Mouse (Mus musculus) stomach, embryonic 14.5 days (tissue): ENCODE measurements at regions not wholly inside any gene's neighbourhood (a gene's known extent, or its start where the extent isn't known, plus 50 kb on each side); places are given as distances from the start of the nearest gene placed in this dataset.

Experiments
- ATAC-seq: fragments of 200-750 bp; cut with Nextera tagmentation; 2 replicates; pipeline ENCODE4 v1.8.0; 2017; ENCODE audit warnings: low read depth, moderate TSS enrichment; ENCODE audit not compliant: insufficient number of reproducible peaks, insufficient read depth, low FRiP score
- H3K27ac ChIP-seq: fragments of 300-500 bp; sonication (generic); 2 replicates; pipeline ENCODE4 v1.5.1; 2014; ENCODE audit warnings: mild to moderate bottlenecking, low read length, moderate library complexity, mixed read lengths
- H3K27me3 ChIP-seq: fragments of 300-500 bp; sonication (generic); 2 replicates; pipeline ENCODE4 v1.6.1; 2014; ENCODE audit warnings: low read length, control low read depth, mixed read lengths; ENCODE audit not compliant: control insufficient read depth, insufficient read depth
- H3K36me3 ChIP-seq: fragments of 300-500 bp; sonication (generic); 2 replicates; pipeline ENCODE4 v1.6.1; 2014; ENCODE audit warnings: mild to moderate bottlenecking, control low read depth, low read length, moderate library complexity, mixed read lengths; ENCODE audit not compliant: control insufficient read depth, insufficient read depth
- H3K4me1 ChIP-seq: fragments of 300-500 bp; sonication (generic); 2 replicates; pipeline ENCODE4 v1.6.1; 2014; ENCODE audit warnings: low read length, control low read depth, mixed read lengths; ENCODE audit not compliant: control insufficient read depth, insufficient read depth
- H3K4me2 ChIP-seq: fragments of 300-500 bp; sonication (generic); replicated peaks from 2 replicates; pipeline ENCODE4 v1.6.1; 2014; ENCODE audit warnings: low read depth, low read length, control low read depth
- H3K4me3 ChIP-seq: fragments of 300-500 bp; sonication (generic); 2 replicates; pipeline ENCODE4 v1.5.1; 2014; ENCODE audit warnings: low read depth, low read length, control low read depth
- H3K9ac ChIP-seq: fragments of 300-500 bp; sonication (generic); replicated peaks from 2 replicates; pipeline ENCODE4 v1.6.1; 2014; ENCODE audit warnings: low read depth, mild to moderate bottlenecking, control low read depth, low read length, moderate library complexity, mixed read lengths
- H3K9me3 ChIP-seq: fragments of 300-500 bp; sonication (generic); 2 replicates; pipeline ENCODE4 v1.6.1; 2016; ENCODE audit warnings: low read depth, low read length, control low read depth; ENCODE audit not compliant: control insufficient read depth
- WGBS: fragments of 180-500 bp; shearing (Covaris S2); extraction: QIAGEN DNeasy Blood & Tissue Kit; methylation state at CpG from one replicate; pipeline ENCODE4 v1.1.7; 2014; 5-methylcytosine and 5-hydroxymethylcytosine counted together

DNA sequence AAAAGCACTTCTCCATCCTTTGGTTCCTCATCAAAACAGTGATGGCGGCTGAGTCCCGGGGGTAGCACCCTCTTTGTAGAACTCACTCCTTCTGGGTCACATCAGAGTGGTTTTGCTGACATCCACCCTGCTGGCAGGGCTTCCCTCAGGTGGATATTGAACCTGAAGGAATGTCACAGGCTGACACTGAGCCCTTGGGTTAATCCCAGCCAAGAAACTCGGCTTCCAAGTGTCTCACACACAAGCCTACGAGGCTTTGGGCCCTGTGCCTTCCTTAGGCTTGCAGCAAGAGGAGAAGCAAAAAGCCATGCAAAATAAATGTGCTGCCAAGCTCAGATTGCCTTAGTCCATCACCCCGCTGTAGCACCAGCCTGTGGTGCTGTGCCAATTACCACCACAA, 97.8 kb upstream of the Fut8 start:
- Histone ChIP-seq H3K4me3 (no peak overlapping the region), H3K9ac (no peak overlapping the region), H3K27ac (no peak overlapping the region), H3K27me3 (no peaks in the 10 kb centered on the region), H3K4me1 (no peaks in the 10 kb centered on the region), H3K36me3 (no peaks in the 10 kb centered on the region), H3K4me2 (no peak overlapping the region), H3K9me3 (no peaks in the 10 kb centered on the region)
- no peak for ATAC-seq
- WGBS, result 70% methylated on average over 5 of the region's 5 CpGs

DNA sequence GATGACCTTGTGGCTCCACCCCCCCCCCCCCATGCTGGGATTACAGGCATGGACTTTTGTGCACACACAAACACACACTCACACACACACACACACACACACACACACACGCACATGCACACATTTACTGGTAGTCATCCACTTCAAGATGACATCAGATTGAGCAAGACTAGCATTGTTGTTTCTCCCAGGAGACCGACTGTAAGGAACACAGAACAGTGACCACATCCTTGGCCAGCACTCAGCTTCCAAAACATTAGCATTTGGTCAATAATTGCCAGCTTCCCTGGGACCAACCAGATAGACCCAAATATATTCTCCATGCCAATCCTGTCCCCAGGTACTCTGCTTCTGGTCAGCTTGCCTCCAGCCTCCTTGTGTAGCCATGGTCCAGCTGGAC, 98.2 kb upstream of the Fut8 start:
- Histone ChIP-seq H3K27ac (no peak overlapping the region), H3K36me3 (no peaks in the 10 kb centered on the region), H3K9me3 (no peaks in the 10 kb centered on the region), H3K27me3 (no peaks in the 10 kb centered on the region), H3K4me3 (no peak overlapping the region), H3K4me2 (no peak overlapping the region), H3K4me1 (no peaks in the 10 kb centered on the region), H3K9ac (no peak overlapping the region)
- no peak for ATAC-seq
- WGBS, result 79% methylated on average over 2 of the region's 2 CpGs

DNA sequence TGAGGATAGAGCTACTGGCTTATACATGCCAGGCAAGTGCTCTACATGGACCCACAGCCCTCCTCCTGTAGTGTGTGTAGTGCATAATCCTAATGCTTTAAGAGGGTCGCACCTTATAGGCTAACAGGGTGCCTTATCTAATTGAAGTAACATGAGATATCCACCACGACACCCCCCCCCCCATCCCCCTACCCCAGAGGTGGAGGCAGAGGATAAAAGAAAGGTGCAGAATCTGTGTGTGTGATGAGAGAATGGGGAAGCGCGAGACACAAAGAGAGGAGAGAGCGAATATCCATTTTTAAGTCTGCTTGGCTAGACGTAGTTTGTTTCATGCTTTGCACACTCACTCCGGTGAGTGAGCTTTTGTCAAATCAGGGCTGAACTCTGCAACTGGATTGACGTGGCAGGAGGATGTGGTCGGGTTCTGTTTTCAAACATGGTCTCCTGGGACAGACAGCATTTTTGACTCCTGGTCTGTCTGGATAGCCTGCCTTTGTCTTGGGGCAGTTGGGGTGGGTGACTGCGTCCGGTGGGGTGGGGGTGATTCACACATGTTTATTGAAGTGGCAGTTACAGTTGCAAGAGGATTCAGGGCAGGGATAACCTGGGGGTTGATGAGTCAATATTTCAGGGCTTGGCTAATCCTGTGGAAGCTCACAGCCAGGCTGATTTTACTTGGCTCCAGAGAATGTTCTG, 99.3 kb upstream of the Fut8 start:
- H3K36me3 ChIP-seq, result no peaks in the 10 kb centered on the region
- ATAC-seq, result no peak

DNA sequence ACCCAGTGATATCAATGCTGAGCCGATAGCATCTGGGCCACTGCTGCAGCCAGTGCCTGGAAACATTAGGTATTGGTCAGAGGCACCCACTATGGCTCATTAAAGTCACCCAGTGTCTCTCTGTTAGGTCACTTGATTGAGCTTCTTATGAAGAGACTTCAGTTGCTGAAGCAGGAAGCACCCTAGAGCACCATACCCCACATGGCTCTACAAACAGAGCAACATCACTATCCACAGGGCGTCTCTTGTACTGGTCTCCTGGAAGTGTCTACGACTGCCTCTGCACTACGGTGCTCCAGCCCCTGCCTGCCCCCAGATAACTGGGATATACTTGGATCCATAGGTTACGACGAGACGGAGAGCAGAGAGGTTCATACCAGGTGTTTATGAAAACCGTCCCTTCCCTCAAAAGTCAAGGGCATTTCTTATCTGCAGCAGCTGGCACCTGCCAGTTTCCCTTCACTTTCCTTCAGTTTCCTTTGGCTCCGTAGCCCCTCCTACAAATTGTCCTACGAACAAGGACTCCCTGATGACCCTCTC, 100.6 kb upstream of the Fut8 start:
- Histone ChIP-seq H3K27me3 (no peaks in the 10 kb centered on the region), H3K4me2 (no peak overlapping the region)

More for the DNA sequence above, 99.3 kb upstream of the Fut8 start:
- 78% methylated on average over 11 of the region's 11 CpGs for WGBS
- Histone ChIP-seq H3K4me1 (0 out of 2 replicates have a peak, but pooled peaks cover 4% of the 10 kb centered on the region), H3K9ac (no peak overlapping the region), H3K4me3 (no peak overlapping the region), H3K27me3 (no peaks in the 10 kb centered on the region), H3K9me3 (no peaks in the 10 kb centered on the region), H3K27ac (no peak overlapping the region), H3K4me2 (no peak overlapping the region)

DNA sequence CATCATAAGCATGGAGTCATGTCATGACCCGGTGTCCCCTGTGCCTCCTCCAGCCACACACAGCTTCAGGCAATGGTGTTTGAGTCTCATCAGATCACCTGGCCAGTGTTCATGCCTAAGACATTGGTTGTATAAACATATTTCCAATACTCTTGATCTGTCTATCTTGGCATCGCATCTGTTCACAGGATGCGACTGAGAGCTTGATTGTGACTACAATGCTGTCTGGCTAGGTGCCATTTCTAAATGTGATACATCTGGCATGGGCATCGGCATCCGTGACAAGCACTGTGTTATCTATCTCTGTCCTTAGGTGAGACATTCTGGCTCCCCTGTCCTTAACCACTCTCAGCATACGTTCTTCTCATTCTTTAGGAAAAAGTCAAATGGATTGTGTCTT, 102.3 kb upstream of the Fut8 start:
- Histone ChIP-seq H3K27ac (no peak overlapping the region), H3K36me3 (no peaks in the 10 kb centered on the region), H3K27me3 (no peaks in the 10 kb centered on the region), H3K9ac (no peak overlapping the region), H3K4me3 (no peak overlapping the region), H3K4me2 (no peak overlapping the region), H3K9me3 (no peaks in the 10 kb centered on the region), H3K4me1 (0 out of 2 replicates have a peak, but pooled peaks cover 4% of the 10 kb centered on the region)
- WGBS, result 92% methylated on average over 6 of the region's 6 CpGs
- no peak for ATAC-seq

More for the DNA sequence above, 100.6 kb upstream of the Fut8 start:
- 89% methylated on average over 10 of the region's 10 CpGs for WGBS
- ATAC-seq, result no peak
- Histone ChIP-seq H3K9me3 (no peaks in the 10 kb centered on the region), H3K36me3 (no peaks in the 10 kb centered on the region), H3K9ac (no peak overlapping the region), H3K4me3 (no peak overlapping the region), H3K27ac (no peak overlapping the region), H3K4me1 (0 out of 2 replicates have a peak, but pooled peaks cover 4% of the 10 kb centered on the region)

DNA sequence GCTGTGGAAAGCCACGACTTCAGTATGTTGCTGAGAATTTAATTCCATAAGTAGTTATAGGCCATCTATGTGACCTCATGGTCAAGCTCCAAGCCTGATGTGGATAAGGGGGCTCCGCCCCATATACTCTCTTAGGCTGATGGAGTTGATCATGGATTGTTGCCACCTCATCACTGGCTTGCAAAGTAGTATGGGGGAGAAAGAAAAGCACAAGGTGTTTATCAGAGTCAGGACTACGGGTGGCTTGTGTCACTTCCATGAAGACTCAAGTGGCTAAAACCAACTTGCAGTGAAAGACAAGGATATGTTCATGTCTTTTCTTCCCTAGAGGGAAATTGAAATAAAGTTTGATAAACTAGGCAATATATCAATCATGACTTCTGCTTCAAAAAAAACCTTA, 102.9 kb upstream of the Fut8 start:
- H3K4me1 ChIP-seq, result 0 out of 2 replicates have a peak, but pooled peaks cover 4% of the 10 kb centered on the region
- WGBS, result 87% methylated on average over 3 of the region's 3 CpGs
- H3K9me3 ChIP-seq, result no peaks in the 10 kb centered on the region
- no peak overlapping the region for H3K4me2 ChIP-seq
- H3K4me3 ChIP-seq, result no peak overlapping the region
- no peak for ATAC-seq
- H3K9ac ChIP-seq, result no peak overlapping the region
- no peaks in the 10 kb centered on the region for H3K36me3 ChIP-seq
- no peak overlapping the region for H3K27ac ChIP-seq
- no peaks in the 10 kb centered on the region for H3K27me3 ChIP-seq

DNA sequence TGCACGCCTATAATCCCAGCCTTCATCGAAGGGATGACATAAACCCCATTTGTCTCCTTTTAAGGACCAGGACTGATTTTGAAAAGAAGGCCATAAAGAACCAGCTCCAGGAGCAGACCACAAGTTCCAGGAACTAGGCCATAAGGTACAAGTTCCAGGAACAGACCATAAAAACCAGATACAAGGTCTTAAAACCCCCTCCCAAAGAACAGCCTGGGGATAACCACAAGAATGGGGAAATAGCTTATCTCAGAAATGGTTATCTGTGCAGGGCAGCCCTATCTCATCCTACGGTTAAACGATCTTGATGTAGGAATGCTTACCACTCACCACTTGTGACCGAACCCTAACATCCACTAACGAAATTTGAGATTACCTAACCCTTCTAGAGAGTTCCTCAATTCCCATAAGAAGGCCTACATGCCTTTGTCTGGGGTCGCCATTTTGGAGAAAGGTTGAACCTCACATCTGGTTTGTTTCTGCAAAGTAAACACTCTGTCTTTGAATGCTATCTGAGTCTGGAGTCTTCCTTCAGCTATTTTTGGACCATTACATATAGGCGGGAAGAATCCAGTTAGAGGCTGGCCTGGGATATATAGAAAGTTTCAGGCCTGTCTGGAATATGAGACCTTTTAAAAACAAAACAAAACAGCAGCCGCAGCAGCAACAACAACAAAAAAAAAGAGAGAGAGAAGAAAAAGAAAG, 103.5 kb upstream of the Fut8 start:
- Histone ChIP-seq H3K4me1 (0 out of 2 replicates have a peak, but pooled peaks cover 4% of the 10 kb centered on the region), H3K4me3 (no peak overlapping the region), H3K4me2 (no peak overlapping the region), H3K9ac (no peak overlapping the region), H3K27ac (no peak overlapping the region), H3K36me3 (no peaks in the 10 kb centered on the region), H3K27me3 (no peaks in the 10 kb centered on the region), H3K9me3 (no peaks in the 10 kb centered on the region)
- WGBS, result 67% methylated on average over 9 of the region's 9 CpGs
- ATAC-seq, result no peak

DNA sequence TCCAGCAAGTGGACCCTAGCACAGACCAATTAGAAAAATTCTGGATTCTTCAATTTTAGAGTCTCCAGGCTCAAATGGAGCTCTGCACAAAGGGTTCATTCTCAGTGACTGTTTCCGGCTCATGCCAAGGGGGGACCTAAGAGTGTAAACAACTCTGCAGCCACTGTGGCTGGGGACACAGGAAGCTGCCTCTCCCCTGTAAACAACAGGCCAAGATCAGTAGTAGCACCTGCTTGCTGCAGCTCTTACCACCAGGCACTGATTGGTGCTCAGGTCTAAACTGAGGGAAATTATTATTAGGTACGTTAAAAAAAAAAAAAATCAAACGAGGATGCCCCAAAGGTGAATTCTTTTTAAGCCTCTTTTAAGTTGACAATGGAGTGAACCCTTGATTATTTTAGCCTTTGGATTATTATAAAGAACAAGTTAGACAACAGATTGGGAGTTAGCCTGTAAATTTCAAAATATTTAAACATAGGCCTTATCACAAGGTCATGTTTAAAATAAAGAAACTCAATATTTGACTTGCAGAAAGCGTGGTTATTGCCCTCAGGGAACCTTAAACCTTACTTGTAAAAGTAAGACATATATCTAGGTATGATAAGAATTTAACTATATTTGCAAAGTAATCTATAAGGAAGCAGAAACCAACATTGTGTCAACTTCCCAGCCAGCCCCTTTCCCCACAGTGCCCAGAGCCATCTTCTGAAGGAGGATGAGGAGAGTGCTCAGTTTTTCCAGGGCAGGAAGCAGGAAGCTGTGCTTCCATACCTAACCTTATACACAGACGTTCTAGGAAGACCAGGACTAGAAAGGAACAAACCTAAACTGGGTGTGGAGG, 104.2 kb upstream of the Fut8 start:
- H3K27ac ChIP-seq, result no peak overlapping the region
- no peak overlapping the region for H3K4me2 ChIP-seq
- 58% methylated on average over 5 of the region's 5 CpGs for WGBS
- H3K9me3 ChIP-seq, result no peaks in the 10 kb centered on the region
- no peak overlapping the region for H3K9ac ChIP-seq
- H3K27me3 ChIP-seq, result no peaks in the 10 kb centered on the region
- no peaks in the 10 kb centered on the region for H3K36me3 ChIP-seq
- 0 out of 2 replicates have a peak, but pooled peaks cover 4% of the 10 kb centered on the region for H3K4me1 ChIP-seq
- H3K4me3 ChIP-seq, result no peak overlapping the region
- ATAC-seq, result no peak
